Mouse (Mus musculus): ENCODE results near the gene Defb29.

DNA sequence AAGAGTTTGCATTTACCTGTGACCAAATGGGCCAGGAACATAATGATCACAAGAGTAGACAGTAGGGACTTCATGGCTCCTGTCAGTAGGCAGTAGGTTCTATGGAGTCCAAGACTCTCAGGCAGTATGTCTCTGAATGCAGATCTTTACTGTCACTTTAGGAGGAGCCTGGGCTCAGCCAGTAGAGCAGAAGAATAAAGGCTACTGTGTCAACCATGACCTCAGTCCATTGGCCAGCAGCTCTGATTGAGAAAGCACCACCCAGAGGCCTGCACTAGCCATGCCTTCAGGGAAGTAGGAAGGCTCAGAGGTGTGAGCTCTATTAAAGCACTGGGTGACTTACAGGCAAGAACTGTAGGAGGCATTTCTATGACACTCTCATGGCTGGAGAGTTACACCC is 49.9 kb downstream of the Defb29 start, which contains the start of gene Defb22:
- TF ChIP-seq CTCF (IDR thresholded peaks at IDR 0.05; ENCODE audit: borderline replicate concordance, insufficient read depth, low read depth, low read length) (no peak), POLR2A (IDR thresholded peaks at IDR 0.05; ENCODE audit: borderline replicate concordance, insufficient read depth, low read length) (no peak)

Measured in cerebellum, adult 2 months (tissue).